Mouse (Mus musculus) MN1 (cell line): ENCODE data around the gene Kcnab2.

Experiments used
- DNase-seq: peaks from one replicate; pipeline ENCODE4 v3.0.0-alpha.2; 2016; ENCODE audit warnings: low spot score

Kcnab2 gene

DNA sequence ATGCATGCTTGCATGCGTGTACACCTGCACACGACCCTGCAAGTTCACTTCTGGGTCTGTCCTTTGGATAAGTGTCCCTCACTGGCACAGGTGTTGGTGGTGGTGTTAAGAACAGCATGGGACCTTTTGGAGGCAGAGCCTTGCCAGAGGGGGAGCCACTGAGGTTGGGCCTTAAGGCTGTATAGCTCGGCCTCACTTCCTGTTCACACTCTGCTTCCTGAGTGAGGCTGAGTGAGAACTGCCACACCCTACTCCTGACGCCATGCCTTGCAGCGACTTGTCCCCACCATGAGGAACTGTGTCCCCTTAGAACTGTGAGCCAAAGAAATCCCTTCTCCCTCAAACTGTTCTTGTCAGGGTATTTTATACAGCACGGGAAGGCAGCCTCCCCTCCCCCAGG lies 26.3 kb downstream of the Kcnab2 start:
- no peak for DNase-seq

DNA sequence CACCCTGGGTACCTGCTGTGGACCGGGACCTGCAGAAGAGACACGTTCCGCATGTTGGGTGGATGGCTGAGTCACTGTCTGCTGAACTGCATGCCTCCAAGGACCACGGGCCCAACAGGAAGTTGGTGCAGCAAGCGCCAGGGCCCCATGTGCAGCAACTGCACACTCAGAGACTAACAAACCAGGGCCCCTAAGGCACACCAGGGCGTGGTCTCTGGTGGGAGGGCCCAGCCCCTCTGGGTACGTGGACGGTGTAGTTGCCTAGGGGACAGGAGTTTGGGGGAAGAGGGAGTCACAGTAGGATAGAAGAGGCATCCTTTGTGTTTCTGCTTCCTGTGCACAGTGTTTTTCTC lies 29.0 kb downstream of the Kcnab2 start:
- peak; percentile 60 for DNase-seq

GRCm38 (mm10) chr4:152447731-152448665 lies 29.7 kb downstream of the Kcnab2 start:
- peak; percentile 36 for DNase-seq

DNA sequence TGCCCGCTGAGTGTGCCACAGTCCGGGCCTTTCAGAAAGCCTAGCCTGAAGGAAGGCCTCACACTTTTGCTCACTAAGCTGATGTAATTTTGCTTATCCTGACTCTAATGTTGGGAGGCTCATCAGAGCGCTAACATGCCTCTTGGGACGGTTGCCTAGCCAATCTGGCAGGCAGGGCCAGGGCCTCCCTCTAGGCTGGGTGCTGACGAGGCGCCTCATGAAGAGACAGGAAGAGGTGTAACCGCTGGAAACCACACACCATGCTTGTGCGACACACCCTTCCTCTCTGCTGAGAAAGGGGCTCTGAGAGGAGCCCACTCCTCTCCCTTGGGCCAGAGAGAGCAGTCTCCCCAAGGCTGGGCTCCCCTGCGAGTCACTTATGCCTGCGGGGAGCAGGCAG lies 31.5 kb downstream of the Kcnab2 start:
- peak; percentile 67 for DNase-seq

GRCm38 (mm10) chr4:152441536-152441935 lies 36.1 kb downstream of the Kcnab2 start:
- DNase-seq, result no peak

DNA sequence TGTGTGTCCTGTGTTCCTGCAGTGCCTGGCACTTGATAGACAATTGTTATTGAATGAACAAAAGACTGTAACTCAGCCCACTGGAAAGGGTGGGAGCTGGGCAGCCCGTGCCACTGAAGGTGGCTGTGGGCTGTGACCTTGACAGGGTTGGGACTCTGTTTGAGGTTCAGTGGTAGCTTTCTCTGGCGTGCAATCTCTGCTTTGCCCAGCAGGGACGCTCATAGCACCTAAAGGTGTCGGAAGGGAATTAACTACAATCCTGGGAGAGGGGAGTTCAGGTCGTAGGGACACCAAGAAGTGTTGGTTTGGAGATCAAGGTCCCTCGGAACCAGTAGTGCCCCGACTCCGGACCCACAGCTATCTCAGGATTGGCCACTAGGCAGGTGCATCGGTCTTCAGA lies 36.8 kb downstream of the Kcnab2 start:
- no peak for DNase-seq

GRCm38 (mm10) chr4:152435255-152435654 lies 42.4 kb downstream of the Kcnab2 start:
- peak; percentile 80 for DNase-seq

- peak; percentile 94 for DNase-seq
These were observed 42.8 kb downstream of the Kcnab2 start for GRCm38 (mm10) chr4:152434836-152435235.

GRCm38 (mm10) chr4:152432308-152432707 lies 45.4 kb downstream of the Kcnab2 start:
- peak; percentile 72 for DNase-seq

GRCm38 (mm10) chr4:152428259-152428658 lies 49.4 kb downstream of the Kcnab2 start:
- DNase-seq, result peak; percentile 35

- no peak for DNase-seq
These were observed 52.7 kb downstream of the Kcnab2 start for GRCm38 (mm10) chr4:152424922-152425321.

DNA sequence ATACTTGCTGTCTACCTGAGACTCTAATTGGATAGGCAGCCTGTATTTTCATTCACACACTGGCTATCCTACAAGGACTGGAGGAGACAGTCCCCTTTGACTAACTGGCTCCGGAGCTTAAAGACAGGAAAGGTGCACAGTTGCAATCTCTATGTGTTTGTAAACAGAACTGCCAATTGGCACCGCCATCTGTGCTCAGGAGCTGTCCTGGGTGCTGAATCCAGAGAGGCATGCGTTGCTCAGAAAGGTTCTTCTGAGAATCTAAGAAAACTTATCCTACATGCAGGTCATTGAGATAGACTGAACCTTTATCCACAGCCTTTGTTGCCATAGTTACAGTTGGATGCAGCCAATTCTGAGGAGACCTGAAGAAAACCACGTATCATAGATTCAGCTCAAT lies 53.3 kb downstream of the Kcnab2 start:
- DNase-seq, result no peak

DNA sequence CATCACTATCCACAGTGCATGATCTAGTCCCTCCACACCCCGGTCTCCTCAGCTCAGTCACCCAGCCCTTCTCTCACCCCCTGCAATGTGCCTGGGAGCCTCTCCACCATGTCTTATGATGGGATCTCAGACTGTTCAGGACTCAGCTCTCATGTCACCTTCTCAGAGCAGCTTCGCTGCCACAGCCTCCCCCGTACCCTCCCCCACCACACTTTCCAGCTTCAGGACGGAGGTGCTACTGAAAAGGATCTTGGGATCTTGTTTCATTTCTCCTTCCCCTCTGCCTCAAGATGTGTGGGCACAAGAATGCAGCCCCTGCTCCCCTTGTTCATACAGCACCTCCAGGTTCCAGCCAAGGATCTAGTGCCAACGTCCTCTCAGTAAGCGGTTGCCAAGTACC lies 54.1 kb downstream of the Kcnab2 start:
- no peak for DNase-seq

- DNase-seq, result peak; percentile 63
These were observed 59.2 kb downstream of the Kcnab2 start for GRCm38 (mm10) chr4:152418229-152419060.

DNA sequence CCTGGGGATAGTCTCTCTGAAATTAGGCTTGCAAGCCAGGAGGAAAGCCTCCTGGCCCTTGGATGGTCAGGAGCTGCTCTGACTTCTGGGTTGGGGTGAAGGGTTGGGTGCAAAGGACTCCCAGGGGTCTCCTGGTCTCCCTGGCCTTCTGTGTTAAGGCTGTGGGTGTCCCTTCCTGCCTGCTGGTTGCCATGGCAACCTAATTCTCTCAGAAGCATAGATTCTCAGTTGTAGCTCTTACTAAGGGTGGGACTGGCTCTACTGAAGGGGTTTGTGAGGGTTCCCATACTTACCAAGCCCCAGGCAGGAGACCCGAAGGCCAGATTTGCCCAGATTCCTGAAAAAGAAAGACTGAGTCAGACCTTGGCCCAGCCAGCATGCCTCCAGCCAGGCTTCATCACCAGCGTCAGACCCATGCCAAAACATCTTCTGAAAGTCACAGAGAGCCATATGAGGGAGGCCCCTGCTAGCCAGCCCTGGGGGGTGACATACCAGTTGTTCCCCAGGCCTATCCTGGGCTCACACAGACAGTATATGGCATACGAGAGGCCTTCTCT lies 65.1 kb downstream of the Kcnab2 start:
- DNase-seq, result no peak

DNA sequence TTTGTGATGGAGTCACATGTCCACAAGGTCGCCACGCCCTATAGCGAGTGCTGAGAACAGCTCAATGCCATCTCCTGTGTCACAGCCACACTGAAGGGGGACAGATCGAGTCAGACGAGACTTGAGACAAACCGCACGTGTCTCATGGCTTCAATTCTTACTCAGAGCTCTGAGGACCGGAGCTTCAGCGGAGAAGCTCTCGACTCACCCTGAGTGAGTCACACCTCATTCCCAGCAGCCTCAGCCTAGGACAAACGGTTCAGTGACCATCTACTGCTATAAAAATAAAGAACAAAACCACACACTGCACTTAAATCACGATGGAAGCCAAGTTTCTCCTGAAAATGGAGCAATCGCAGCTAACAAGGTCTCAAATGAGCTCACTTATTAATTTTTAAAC lies 66.7 kb downstream of the Kcnab2 start:
- peak; percentile 53 for DNase-seq

GRCm38 (mm10) chr4:152406531-152406930 lies 71.1 kb downstream of the Kcnab2 start:
- peak; percentile 92 for DNase-seq

DNA sequence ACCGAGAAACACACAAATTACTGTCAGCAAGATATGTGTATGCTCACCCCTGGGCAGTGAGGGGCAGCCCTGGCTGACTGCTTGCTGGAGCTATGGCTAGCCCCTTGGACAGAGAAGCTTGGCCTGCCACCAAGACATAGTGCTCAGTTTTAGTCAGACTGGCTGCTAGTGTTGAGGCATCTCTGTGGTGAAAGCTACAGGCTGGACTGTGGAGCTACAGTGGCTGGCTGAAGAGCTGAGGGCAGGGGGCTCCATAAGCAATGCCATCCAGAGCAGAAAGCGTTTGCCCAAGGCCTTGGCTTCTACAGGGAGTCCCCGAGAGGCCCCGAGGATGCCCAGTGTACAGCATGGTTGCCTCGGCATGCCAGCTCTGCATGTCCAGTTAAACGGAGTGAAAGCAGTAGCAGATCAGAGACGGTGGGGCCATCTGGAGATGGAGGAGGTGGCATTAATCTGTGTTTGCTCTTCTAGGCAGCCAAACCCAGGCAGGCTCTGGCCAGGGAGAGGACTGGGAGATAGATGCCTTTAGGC lies 71.9 kb downstream of the Kcnab2 start:
- peak; percentile 92 for DNase-seq

GRCm38 (mm10) chr4:152405143-152405542 lies 72.5 kb downstream of the Kcnab2 start:
- no peak for DNase-seq

DNA sequence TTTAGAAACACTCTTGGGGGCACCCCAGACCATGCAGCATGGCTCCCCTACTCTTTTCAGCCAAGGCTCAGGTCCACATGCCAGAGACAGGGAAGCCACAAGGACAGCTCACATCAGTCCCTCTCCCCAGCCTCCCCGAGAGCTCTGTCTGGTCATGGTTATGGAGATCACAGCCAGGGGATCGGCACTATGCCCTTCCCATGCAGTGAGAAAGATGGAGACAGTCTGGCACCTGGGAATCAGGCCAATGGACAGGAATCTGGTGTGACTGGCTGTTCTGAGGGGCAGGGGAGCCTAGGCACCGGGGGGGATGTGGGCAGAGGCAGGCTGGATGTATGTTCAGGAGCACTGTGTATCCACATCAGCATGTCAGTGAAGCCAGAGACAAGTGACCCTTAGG lies 78.7 kb downstream of the Kcnab2 start:
- DNase-seq, result no peak

- no peak for DNase-seq
These were observed 85.0 kb downstream of the Kcnab2 start for GRCm38 (mm10) chr4:152392627-152393026.

DNA sequence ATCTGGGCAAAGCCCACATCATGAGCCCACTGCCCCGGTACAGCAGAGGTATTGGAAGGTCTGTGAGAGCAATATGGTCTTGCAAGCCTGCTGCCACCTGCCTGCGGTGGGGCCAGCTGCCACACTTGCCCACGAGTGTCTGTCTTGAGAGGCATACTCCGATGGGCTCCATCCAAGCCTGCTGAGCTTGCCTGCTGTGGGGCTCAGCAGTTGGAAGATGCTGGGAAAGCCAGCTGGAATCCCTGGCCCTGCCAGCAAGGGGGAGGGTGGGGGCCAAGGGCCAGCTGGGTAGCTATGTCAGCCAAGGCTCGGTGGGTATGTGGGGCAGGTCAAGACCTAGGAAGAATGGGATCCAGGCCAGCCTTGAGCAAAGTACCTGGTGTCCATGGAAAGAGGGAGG lies 85.5 kb downstream of the Kcnab2 start:
- DNase-seq, result no peak
